Mouse (Mus musculus) intestine, embryonic 14.5 days (tissue): ENCODE data around the gene Nfix. TPM values are rescaled to one million over a fixed set of nuclear protein-coding genes. Genes with fewer than 3 reads are reported as not detected.

Experiments
- ATAC-seq: fragments of 200-750 bp; cut with Nextera tagmentation; replicated peaks from 2 replicates; pipeline ENCODE4 v1.8.0; 2017; ENCODE audit warnings: low read depth, moderate number of reproducible peaks, moderate TSS enrichment, moderate library complexity; ENCODE audit not compliant: low FRiP score, low TSS enrichment
- DNase-seq: peaks from one replicate; pipeline ENCODE4 v3.0.0-alpha.2; 2018; ENCODE audit warnings: low spot score
- H3K27ac ChIP-seq: fragments of 300-500 bp; sonication (generic); 2 replicates; pipeline ENCODE4 v1.5.1; 2014; ENCODE audit warnings: low read depth, mild to moderate bottlenecking, control low read depth
- H3K27me3 ChIP-seq: fragments of 300-500 bp; sonication (generic); replicated peaks from 2 replicates; pipeline ENCODE4 v1.6.1; 2014; ENCODE audit warnings: low read length, control low read depth; ENCODE audit not compliant: control insufficient read depth, insufficient read depth
- H3K36me3 ChIP-seq: fragments of 300-500 bp; sonication (generic); 2 replicates; pipeline ENCODE4 v1.6.1; 2014; ENCODE audit warnings: low read length, control low read depth; ENCODE audit not compliant: control insufficient read depth, insufficient read depth
- H3K4me1 ChIP-seq: fragments of 300-500 bp; sonication (generic); replicated peaks from 2 replicates; pipeline ENCODE4 v1.6.1; 2014; ENCODE audit warnings: low read length, control low read depth, mixed read lengths; ENCODE audit not compliant: control insufficient read depth, insufficient read depth
- H3K4me2 ChIP-seq: fragments of 300-500 bp; sonication (generic); 2 replicates; pipeline ENCODE4 v1.6.1; 2014; ENCODE audit warnings: low read length
- H3K4me3 ChIP-seq: fragments of 300-500 bp; sonication (generic); 2 replicates; pipeline ENCODE4 v1.5.1; 2014; ENCODE audit warnings: low read depth, low read length, control low read depth, mixed read lengths
- H3K9ac ChIP-seq: fragments of 300-500 bp; sonication (generic); 2 replicates; pipeline ENCODE4 v1.6.1; 2014; ENCODE audit warnings: mild to moderate bottlenecking, low read length
- H3K9me3 ChIP-seq: fragments of 300-500 bp; sonication (generic); 2 replicates; pipeline ENCODE4 v1.6.1; 2016; ENCODE audit warnings: low read length, control low read depth; ENCODE audit not compliant: control insufficient read depth
- WGBS: fragments of 180-500 bp; shearing (Covaris S2); extraction: QIAGEN DNeasy Blood & Tissue Kit; methylation state at CpG from one replicate; pipeline ENCODE4 v1.1.7; 2014; 5-methylcytosine and 5-hydroxymethylcytosine counted together
- polyA plus RNA-seq: library from polyadenylated mRNA; unstranded; fragments of >200 nt; fragmentation: Nextera tagmentation; extraction: Ambion mirVana; gene quantifications from 2 replicates; pipeline ENCODE4 v1.2.1, GENCODE M21; 2014

Gene Nfix
- polyA plus RNA-seq, 1 experiment from 2014 or later = 14.4 TPM

GRCm38 (mm10) chr8:84816117-84816516, 16.0 kb upstream of the Nfix start:
- no peak for ATAC-seq
- Histone ChIP-seq H3K9ac (no peak overlapping the region), H3K36me3 (no peaks in the 10 kb centered on the region), H3K9me3 (no peaks in the 10 kb centered on the region), H3K4me3 (no peak overlapping the region), H3K27ac (no peak overlapping the region), H3K27me3 (peaks cover 22% of the 10 kb centered on the region), H3K4me1 (0 out of 2 replicates have a peak, but pooled peaks cover under 1% of the 10 kb centered on the region), H3K4me2 (no peak overlapping the region)
- no peak for DNase-seq
- WGBS = 76% methylated on average over 17 of the region's 17 CpGs

- WGBS = 16% methylated on average over 9 of the region's 9 CpGs
- H3K27me3 ChIP-seq = peaks cover 27% of the 10 kb centered on the region
- H3K36me3 ChIP-seq = no peaks in the 10 kb centered on the region
- no peak overlapping the region for H3K27ac ChIP-seq
- H3K4me3 ChIP-seq = no peak overlapping the region
- no peaks in the 10 kb centered on the region for H3K9me3 ChIP-seq
- 0 out of 2 replicates have a peak, but pooled peaks cover 3% of the 10 kb centered on the region for H3K4me1 ChIP-seq
- DNase-seq = peak; percentile 99
- H3K9ac ChIP-seq = no peak overlapping the region
- no peak overlapping the region for H3K4me2 ChIP-seq
- ATAC-seq = peak; percentile 75
Measured at GRCm38 (mm10) chr8:84815547-84815946, 15.4 kb upstream of the Nfix start.

GRCm38 (mm10) chr8:84814555-84815441, 14.7 kb upstream of the Nfix start:
- no peak for ATAC-seq
- no peak overlapping the region for H3K27ac ChIP-seq

DNA sequence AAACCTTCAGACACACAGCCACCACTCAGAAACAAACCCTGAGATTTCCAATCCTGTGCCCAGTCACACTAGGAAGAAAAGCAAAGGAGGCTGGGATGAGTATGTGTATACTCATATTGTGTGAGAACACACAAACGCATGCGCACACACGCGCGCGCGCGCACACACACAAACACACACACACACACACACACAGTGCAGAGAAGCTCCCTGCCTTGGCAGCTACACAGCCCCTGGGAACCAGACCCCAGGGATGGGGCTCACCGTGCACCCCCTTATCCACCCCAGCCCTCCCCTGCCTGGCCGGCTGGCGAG, 14.1 kb upstream of the Nfix start:
- no peak for ATAC-seq
- H3K9ac ChIP-seq = no peak overlapping the region
- no peak overlapping the region for H3K4me3 ChIP-seq
- no peak overlapping the region for H3K4me2 ChIP-seq
- no peak overlapping the region for H3K27ac ChIP-seq
- DNase-seq = no peak
- peaks cover 35% of the 10 kb centered on the region for H3K27me3 ChIP-seq
- H3K9me3 ChIP-seq = no peaks in the 10 kb centered on the region
- H3K36me3 ChIP-seq = no peaks in the 10 kb centered on the region
- 0 out of 2 replicates have a peak, but pooled peaks cover 3% of the 10 kb centered on the region for H3K4me1 ChIP-seq
- WGBS = 88% methylated on average over 11 of the region's 11 CpGs

More at GRCm38 (mm10) chr8:84814555-84815441, 14.7 kb upstream of the Nfix start:
- Histone ChIP-seq H3K4me1 (0 out of 2 replicates have a peak, but pooled peaks cover 3% of the 10 kb centered on the region), H3K4me2 (no peak overlapping the region), H3K27me3 (peaks cover 29% of the 10 kb centered on the region), H3K4me3 (no peak overlapping the region), H3K36me3 (no peaks in the 10 kb centered on the region), H3K9me3 (no peaks in the 10 kb centered on the region), H3K9ac (no peak overlapping the region)
- 43% methylated on average over 19 of the region's 19 CpGs for WGBS
- DNase-seq = no peak

- DNase-seq (no peak), ATAC-seq (no peak)
- no peaks in the 10 kb centered on the region for H3K9me3 ChIP-seq
- no peak overlapping the region for H3K4me2 ChIP-seq
- H3K36me3 ChIP-seq = no peaks in the 10 kb centered on the region
- no peak overlapping the region for H3K4me3 ChIP-seq
- 88% methylated on average over 3 of the region's 3 CpGs for WGBS
- H3K9ac ChIP-seq = no peak overlapping the region
- peaks cover 38% of the 10 kb centered on the region for H3K27me3 ChIP-seq
- H3K4me1 ChIP-seq = 0 out of 2 replicates have a peak, but pooled peaks cover 3% of the 10 kb centered on the region
- H3K27ac ChIP-seq = no peak overlapping the region
Measured at GRCm38 (mm10) chr8:84813830-84814229, 13.7 kb upstream of the Nfix start.

- Histone ChIP-seq H3K36me3 (no peaks in the 10 kb centered on the region), H3K27me3 (peaks cover 46% of the 10 kb centered on the region), H3K4me3 (no peak overlapping the region), H3K4me2 (no peak overlapping the region), H3K9me3 (no peaks in the 10 kb centered on the region), H3K27ac (no peak overlapping the region), H3K4me1 (0 out of 2 replicates have a peak, but pooled peaks cover 3% of the 10 kb centered on the region), H3K9ac (no peak overlapping the region)
- peak; percentile 94 for DNase-seq
- no peak for ATAC-seq
- WGBS = 2% methylated on average over 5 of the region's 5 CpGs
Measured at GRCm38 (mm10) chr8:84813059-84813458, 12.9 kb upstream of the Nfix start.

DNA sequence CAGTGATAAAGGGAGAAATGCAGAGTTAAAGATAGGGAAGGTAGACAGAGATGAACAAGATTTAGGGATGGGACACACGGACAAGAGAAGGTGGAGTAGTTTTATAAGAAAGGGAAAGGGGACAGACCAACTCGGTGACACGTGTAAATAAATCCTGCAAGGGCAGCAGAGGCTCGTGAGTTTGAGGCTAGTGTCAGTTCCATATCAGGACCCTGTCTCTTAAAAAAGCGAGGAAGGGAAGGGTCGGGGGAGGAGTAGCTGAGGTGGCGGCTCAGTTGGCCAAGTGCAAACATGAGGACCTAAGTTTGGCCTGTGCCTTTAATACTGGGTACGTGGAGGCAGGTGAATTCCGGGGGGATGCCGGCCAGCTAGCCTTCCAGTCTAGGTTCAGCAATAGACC, 11.2 kb upstream of the Nfix start:
- no peaks in the 10 kb centered on the region for H3K36me3 ChIP-seq
- H3K4me3 ChIP-seq = peak overlapping the region; percentile 27
- H3K27me3 ChIP-seq = peaks cover 52% of the 10 kb centered on the region
- ATAC-seq (no peak), DNase-seq (no peak)
- 26% methylated on average over 10 of the region's 10 CpGs for WGBS
- H3K9ac ChIP-seq = 0 out of 2 replicates have a peak overlapping the region, but pooled peaks have one; percentile 16
- H3K4me1 ChIP-seq = 0 out of 2 replicates have a peak, but pooled peaks cover 3% of the 10 kb centered on the region
- H3K27ac ChIP-seq = no peak overlapping the region
- no peaks in the 10 kb centered on the region for H3K9me3 ChIP-seq
- peak overlapping the region; percentile 55 for H3K4me2 ChIP-seq

- ATAC-seq (peak; percentile 71), DNase-seq (peak; percentile 97)
- H3K4me1 ChIP-seq = 0 out of 2 replicates have a peak, but pooled peaks cover 3% of the 10 kb centered on the region
- peak overlapping the region; percentile 27 for H3K4me3 ChIP-seq
- H3K36me3 ChIP-seq = no peaks in the 10 kb centered on the region
- H3K9ac ChIP-seq = 0 out of 2 replicates have a peak overlapping the region, but pooled peaks have one; percentile 16
- peaks cover 52% of the 10 kb centered on the region for H3K27me3 ChIP-seq
- under 1% methylated on average over 32 of the region's 32 CpGs for WGBS
- no peaks in the 10 kb centered on the region for H3K9me3 ChIP-seq
- no peak overlapping the region for H3K27ac ChIP-seq
- H3K4me2 ChIP-seq = peak overlapping the region; percentile 55
Measured at GRCm38 (mm10) chr8:84810896-84811295, 10.8 kb upstream of the Nfix start.
